Mouse (Mus musculus) urinary bladder, adult 18-20 months (tissue): ENCODE data around the gene 6430628N08Rik.

ENCODE experiments used
- DNase-seq, 2 experiments: peaks; one replicate each; pipeline ENCODE4 v3.0.0; 2022; ENCODE audit warnings: low spot score in 2 of 2, mixed read lengths in 2 of 2

6430628N08Rik gene

GRCm38 (mm10) chr4:115939295-115940102, 49.0 kb downstream of the 6430628N08Rik start, which contains the start of gene Dmbx1:
Gene Dmbx1 (minus strand): TSS chr4:115939926.
- peak in 1 of 2 experiments; percentile 27 for DNase-seq

DNA sequence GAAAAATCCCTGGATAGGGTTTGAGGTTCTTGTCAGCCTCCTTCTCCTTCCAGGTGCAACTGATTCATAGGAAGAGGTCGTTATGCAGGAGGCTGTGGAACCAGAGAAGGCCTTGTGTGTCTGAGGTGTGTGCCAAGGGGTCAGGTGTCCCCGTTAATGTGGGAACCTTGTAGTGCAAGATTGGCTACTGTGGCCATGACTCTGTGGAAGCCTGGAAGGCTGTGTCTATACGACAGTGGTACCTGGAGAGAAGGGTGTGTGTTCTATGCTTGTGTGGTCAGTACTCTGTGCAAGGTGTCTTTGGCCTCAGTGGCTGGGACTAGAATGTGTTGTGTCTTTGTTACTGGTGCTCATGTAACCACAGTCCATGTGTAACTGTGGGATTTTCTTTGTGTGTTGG, 50.2 kb downstream of the 6430628N08Rik start:
- no peak for DNase-seq

DNA sequence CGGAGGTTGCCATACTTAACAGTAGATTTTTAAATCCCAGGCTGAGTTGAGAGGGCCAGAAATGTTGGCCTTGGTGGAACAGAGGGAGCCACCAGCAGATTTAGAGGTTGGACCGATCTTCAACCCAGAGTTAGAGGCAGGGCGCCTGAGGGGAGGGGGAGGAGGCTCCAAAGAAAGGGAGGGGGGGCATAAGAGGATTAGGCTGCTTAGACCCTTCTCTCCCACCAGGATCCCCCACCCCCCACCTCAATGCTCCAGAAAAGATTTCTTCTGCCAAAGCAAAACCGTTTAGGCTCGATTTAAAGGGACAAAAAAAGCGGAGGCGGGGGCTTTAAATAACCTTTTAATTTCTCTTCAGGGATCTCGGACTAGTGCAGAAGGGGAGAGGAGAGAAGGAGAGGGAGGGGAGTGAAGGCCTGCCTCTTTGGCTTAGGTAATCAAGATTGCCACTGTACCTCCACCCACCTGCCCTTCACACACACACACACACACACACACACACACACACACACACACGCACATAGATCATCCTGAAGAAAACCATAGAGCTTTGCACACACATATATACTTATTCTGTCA, 50.9 kb downstream of the 6430628N08Rik start:
- DNase-seq, result no peak

DNA sequence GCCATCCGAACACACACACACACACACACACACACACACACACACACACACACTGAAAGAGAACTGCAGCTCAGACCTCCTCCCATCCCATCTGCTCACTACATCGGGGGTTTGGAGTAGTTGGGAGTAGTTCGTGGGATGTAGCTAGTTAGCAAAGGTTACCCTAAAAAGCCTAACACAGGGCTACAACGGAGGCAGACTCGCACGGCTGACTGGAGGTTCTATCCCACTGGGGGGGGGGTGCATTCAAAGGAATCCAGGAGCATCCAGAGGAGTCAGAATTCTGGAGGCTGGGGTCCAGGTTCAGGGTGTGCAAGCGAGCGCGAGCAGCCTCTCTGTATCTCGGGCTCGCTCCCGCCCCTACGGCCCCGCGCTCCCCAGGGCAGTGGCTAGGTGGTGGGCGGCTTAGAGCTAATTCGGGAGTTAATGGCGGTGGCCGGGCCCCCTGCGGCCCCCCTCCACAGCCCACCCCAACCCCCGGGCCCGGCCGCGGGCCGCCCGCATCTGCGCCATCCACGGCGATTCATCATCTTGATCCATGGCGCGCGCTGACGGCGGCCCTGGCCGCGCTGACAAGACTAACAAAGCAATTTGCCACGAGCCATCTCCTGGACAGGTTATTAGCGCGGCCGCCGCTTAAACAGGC, 53.3 kb downstream of the 6430628N08Rik start:
- no peak for DNase-seq
